8 mouse cellular contexts compared by ENCODE assay signal in the genomic region with DNA sequence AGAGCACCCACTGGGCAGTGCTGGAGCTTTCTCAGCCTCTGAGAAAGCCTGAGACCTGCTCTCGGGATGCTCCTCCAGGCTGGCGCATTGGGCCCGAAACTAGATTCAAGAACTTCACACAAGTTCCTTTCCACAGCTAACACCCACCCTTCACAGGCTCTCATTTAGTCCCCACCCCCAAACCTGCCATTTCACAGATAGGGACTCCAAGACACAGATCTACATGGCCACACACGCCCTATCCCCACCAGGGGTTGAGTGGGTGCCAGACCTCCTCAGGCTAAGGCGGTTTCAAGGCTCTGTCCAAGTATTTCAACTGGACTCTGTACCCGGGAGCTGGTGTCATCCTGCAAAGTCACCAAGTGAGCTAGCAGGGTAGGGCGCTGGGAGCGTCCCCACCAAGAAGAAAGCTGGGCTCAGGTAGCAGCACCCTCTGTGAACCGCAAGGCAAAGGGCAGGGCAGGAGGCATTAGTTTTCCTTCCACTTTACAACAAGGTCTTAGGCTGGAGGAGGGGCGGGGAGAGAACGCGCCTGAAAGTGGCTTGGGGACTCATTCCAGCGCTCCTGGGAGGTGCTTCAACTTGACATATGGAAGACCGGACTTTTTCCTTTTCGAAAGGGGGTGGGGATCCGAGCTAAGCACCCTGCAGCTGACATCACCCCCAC. TPM values are rescaled to one million over a fixed set of nuclear protein-coding genes. Genes with fewer than 3 reads are reported as not detected.
DNase-seq lines count a peak whose midpoint lies in the region; ATAC-seq and TF ChIP-seq lines count a peak whose summit lies in the region.

No protein-coding gene starts in this region.

- peak overlapping the region; percentile 91 for H3K4me2 ChIP-seq in embryonic facial prominence, embryonic 12.5 days (replicated peaks)
- peak overlapping the region; percentile 87 for H3K4me2 ChIP-seq in hindbrain, postnatal 0 days (ENCODE audit: low read depth, low read length)
- H3K4me2 ChIP-seq in liver, embryonic 12.5 days = peak overlapping the region; percentile 99
- H3K4me2 ChIP-seq in myocyte (ENCODE audit: low read depth) = peak overlapping the region; percentile 92

- H3K27me3 ChIP-seq in embryonic facial prominence, embryonic 12.5 days = no peaks in the 10 kb centered on the region
- no peaks in the 10 kb centered on the region for H3K27me3 ChIP-seq in hindbrain, postnatal 0 days (ENCODE audit: insufficient read depth, low read length)
- peaks cover 27% of the 10 kb centered on the region; the same call in 1 of the 2 replicates for H3K27me3 ChIP-seq in liver, embryonic 12.5 days (replicated peaks)
- H3K27me3 ChIP-seq in myocyte (ENCODE audit: control insufficient read depth, insufficient read depth, insufficient read length) = peaks cover 13% of the 10 kb centered on the region

- peak overlapping the region; percentile 87 for H3K9ac ChIP-seq in embryonic facial prominence, embryonic 12.5 days
- H3K9ac ChIP-seq in hindbrain, postnatal 0 days (replicated peaks; ENCODE audit: low read length) = peak overlapping the region; percentile 83
- H3K9ac ChIP-seq in liver, embryonic 12.5 days = peak overlapping the region; percentile 88

- no peak for ATAC-seq in embryonic facial prominence, embryonic 12.5 days (ENCODE audit: insufficient number of reproducible peaks, insufficient read depth, low FRiP score, low TSS enrichment)
- ATAC-seq in hindbrain, postnatal 0 days = no peak
- ATAC-seq in liver, embryonic 12.5 days = no peak

- TF ChIP-seq POLR2A in myocyte (IDR thresholded peaks at IDR 0.05; ENCODE audit: insufficient read length, low read depth) = no peak

- H3K9me3 ChIP-seq in embryonic facial prominence, embryonic 12.5 days = no peaks in the 10 kb centered on the region
- H3K9me3 ChIP-seq in hindbrain, postnatal 0 days (ENCODE audit: low read length) = no peaks in the 10 kb centered on the region
- no peaks in the 10 kb centered on the region for H3K9me3 ChIP-seq in liver, embryonic 12.5 days (replicated peaks)

- DNase-seq in embryo, embryonic 10.5 days (ENCODE audit: low spot score) = peak; percentile 52
- DNase-seq in embryo, embryonic 9.5 days (ENCODE audit: extremely low spot score) = no peak
- DNase-seq in hindbrain, postnatal 0 days (ENCODE audit: low spot score) = no peak
- no peak for DNase-seq in right cerebral cortex, postnatal 4 days
- DNase-seq in urinary bladder, adult 2 months (ENCODE audit: low spot score) = no peak

- no peak for TF ChIP-seq CTCF in hindbrain, postnatal 0 days (IDR thresholded peaks at IDR 0.05; ENCODE audit: low read depth)

- no peak overlapping the region for H3K27ac ChIP-seq in embryonic facial prominence, embryonic 12.5 days
- H3K27ac ChIP-seq in hindbrain, postnatal 0 days = no peak overlapping the region
- 0 out of 2 replicates have a peak overlapping the region, but pooled peaks have one; percentile 12 for H3K27ac ChIP-seq in liver, embryonic 12.5 days

- WGBS in embryonic facial prominence, embryonic 12.5 days = 19% methylated on average over 16 of the region's 16 CpGs
- WGBS in hindbrain, postnatal 0 days = 17% methylated on average over 16 of the region's 16 CpGs
- whole genome bisulfite sequencing in liver, embryonic 12.5 days (ENCODE audit: insufficient replicate concordance) = 16% methylated on average over 16 of the region's 16 CpGs

- H3K36me3 ChIP-seq in embryonic facial prominence, embryonic 12.5 days = no peaks in the 10 kb centered on the region
- no peaks in the 10 kb centered on the region for H3K36me3 ChIP-seq in hindbrain, postnatal 0 days (ENCODE audit: insufficient read depth, low read length)
- H3K36me3 ChIP-seq in liver, embryonic 12.5 days = 0 out of 2 replicates have a peak, but pooled peaks cover 2% of the 10 kb centered on the region
- no peaks in the 10 kb centered on the region for H3K36me3 ChIP-seq in myocyte (ENCODE audit: control insufficient read depth, insufficient read depth)

- H3ac ChIP-seq in myocyte (ENCODE audit: control insufficient read depth, insufficient read length) = peak overlapping the region; percentile 26

- peaks cover 24% of the 10 kb centered on the region for H3K4me1 ChIP-seq in embryonic facial prominence, embryonic 12.5 days
- H3K4me1 ChIP-seq in hindbrain, postnatal 0 days (ENCODE audit: insufficient read depth, low read length) = peaks cover 16% of the 10 kb centered on the region; the same call in 1 of the 2 replicates
- H3K4me1 ChIP-seq in liver, embryonic 12.5 days = peaks cover 46% of the 10 kb centered on the region

- H3K4me3 ChIP-seq in embryonic facial prominence, embryonic 12.5 days = peak overlapping the region; percentile 74
- peak overlapping the region; percentile 82 for H3K4me3 ChIP-seq in hindbrain, postnatal 0 days (ENCODE audit: low read length)
- H3K4me3 ChIP-seq in liver, embryonic 12.5 days = peak overlapping the region; percentile 77
- H3K4me3 ChIP-seq in myocyte = peak overlapping the region; percentile 44

- H3K79me2 ChIP-seq in myocyte (ENCODE audit: control insufficient read depth, insufficient read depth) = no peaks in the 10 kb centered on the region

TF ChIP-seq in myocyte, 11 proteins besides CTCF, POLR2A, EP300 and RAD21:
- TF ChIP-seq E2F4 (IDR thresholded peaks at IDR 0.05; ENCODE audit: insufficient read depth) (no peak), CEBPB (IDR thresholded peaks at IDR 0.05; ENCODE audit: insufficient read depth, poor library complexity, severe bottlenecking) (no peak), MAX (IDR thresholded peaks at IDR 0.05; ENCODE audit: low read depth) (no peak), TCF3 (IDR thresholded peaks at IDR 0.05; ENCODE audit: insufficient read length, low read depth) (no peak), TCF12 (IDR thresholded peaks at IDR 0.05; ENCODE audit: insufficient read depth, poor library complexity, severe bottlenecking) (no peak), REST (IDR thresholded peaks at IDR 0.05; ENCODE audit: insufficient read depth, insufficient read length) (no peak), MYOG (IDR thresholded peaks at IDR 0.05; ENCODE audit: control insufficient read depth in 1 of 3, insufficient read depth in 1 of 3, insufficient read length in 2 of 3, low read depth in 2 of 3) (no peak), SRF (IDR thresholded peaks at IDR 0.05; ENCODE audit: control insufficient read depth, insufficient read length, low read depth) (no peak), POLR2AphosphoS2 (IDR thresholded peaks at IDR 0.05; ENCODE audit: insufficient read length, low read depth) (no peak), USF1 (IDR thresholded peaks at IDR 0.05; ENCODE audit: low read depth) (no peak), MYOD1 (IDR thresholded peaks at IDR 0.05; ENCODE audit: control insufficient read depth in 1 of 3, insufficient read length in 2 of 3, low read depth in 2 of 3) (no peak)
TF ChIP-seq in myocyte: peak in this region for 0.

RNA-seq across cellular contexts. Expression of gene Gltp, which starts 1.0 kb away (rescaled TPM):
- polyA plus RNA-seq in embryonic facial prominence, embryonic 12.5 days (2016; fragmentation: Nextera tagmentation; extraction: Ambion mirVana) = 63.0 and 64.5 TPM in 2 replicates
- 36.3 and 51.0 TPM in 2 replicates for total RNA-seq in hindbrain, postnatal 0 days (2014; rRNA removed)
- polyA plus RNA-seq in hindbrain, postnatal 0 days (2015; fragmentation: Nextera tagmentation; extraction: Ambion mirVana) = 55.0 and 55.1 TPM in 2 replicates
- polyA plus RNA-seq in liver, embryonic 12.5 days (2016; fragmentation: Nextera tagmentation; extraction: Ambion mirVana) = 41.9 and 44.0 TPM in 2 replicates
- polyA plus RNA-seq in myocyte (2012; fragmentation: generic; extraction: Trizol) = 45.2 TPM
- polyA plus RNA-seq in urinary bladder, adult 2 months (2012; rRNA removed) = 172 and 192 TPM in 2 replicates

RNA-seq across cellular contexts. Expression of gene Tchp, which starts 17.7 kb away (rescaled TPM):
- 18.8 and 21.7 TPM in 2 replicates for polyA plus RNA-seq in embryonic facial prominence, embryonic 12.5 days (2016; fragmentation: Nextera tagmentation; extraction: Ambion mirVana)
- 9.0 and 12.7 TPM in 2 replicates for total RNA-seq in hindbrain, postnatal 0 days (2014; rRNA removed)
- polyA plus RNA-seq in hindbrain, postnatal 0 days (2015; fragmentation: Nextera tagmentation; extraction: Ambion mirVana) = 14.4 and 15.6 TPM in 2 replicates
- 6.2 and 7.5 TPM in 2 replicates for polyA plus RNA-seq in liver, embryonic 12.5 days (2016; fragmentation: Nextera tagmentation; extraction: Ambion mirVana)
- 9.3 TPM for polyA plus RNA-seq in myocyte (2012; fragmentation: generic; extraction: Trizol)
- polyA plus RNA-seq in urinary bladder, adult 2 months (2012; rRNA removed) = 24.0 and 24.4 TPM in 2 replicates

RNA-seq across cellular contexts. Expression of gene Trpv4, which starts 31.6 kb away (rescaled TPM):
- polyA plus RNA-seq in embryonic facial prominence, embryonic 12.5 days (2016; fragmentation: Nextera tagmentation; extraction: Ambion mirVana) = 3.2 and 3.5 TPM in 2 replicates
- total RNA-seq in hindbrain, postnatal 0 days (2014; rRNA removed) = 2.7 TPM in 2 replicates
- polyA plus RNA-seq in hindbrain, postnatal 0 days (2015; fragmentation: Nextera tagmentation; extraction: Ambion mirVana) = 3.0 and 3.4 TPM in 2 replicates
- 0.19 and 0.29 TPM in 2 replicates for polyA plus RNA-seq in liver, embryonic 12.5 days (2016; fragmentation: Nextera tagmentation; extraction: Ambion mirVana)
- 0.12 TPM for polyA plus RNA-seq in myocyte (2012; fragmentation: generic; extraction: Trizol)
- 58.9 and 66.3 TPM in 2 replicates for polyA plus RNA-seq in urinary bladder, adult 2 months (2012; rRNA removed)

Comparison
In these comparisons a context has a peak if more than half of its experiments do, and no peak if none do; other contexts are left out.
1. RNA of gene Trpv4, which starts 31.6 kb away (polyA plus RNA-seq): 58.9 to 66.3 TPM in urinary bladder, adult 2 months; 3.2 to 3.5 TPM in embryonic facial prominence, embryonic 12.5 days, 3.0 to 3.4 TPM in hindbrain, postnatal 0 days, 0.19 to 0.29 TPM in liver, embryonic 12.5 days and 0.12 TPM in myocyte (single experiment); every median in the first group is over 10 times any median in the second.
2. Peak in every context shown above with its lines, with median percentiles within 50 percentile points of each other: H3K4me2 ChIP-seq, H3K4me3 ChIP-seq and H3K9ac ChIP-seq.